Mouse (Mus musculus): Measurements from ENCODE around the gene Skil.

Skil gene

GRCm38 (mm10) chr3:31094531-31095178 lies at the start of gene Skil:
TSS of gene Skil (plus strand) at chr3:31095058.
- in situ Hi-C loops (cut with MboI, MseI), result loop anchor here (5.0 kb wide), 1 partner anchor 127 kb away; the partner anchor contains the start of gene Phc3

GRCm38 (mm10) chr3:31047263-31047662 lies 47.6 kb upstream of the Skil start:
- in situ Hi-C loops (cut with MboI, MseI), result loop anchor here (5.0 to 10.0 kb wide), 2 partner anchors 90 to 558 kb away; no protein-coding TSS in a partner anchor

- in situ Hi-C loops (cut with MboI, MseI), result loop anchor here (5.0 to 10.0 kb wide), 2 partner anchors 88 to 556 kb away; no protein-coding TSS in a partner anchor
These were observed 45.8 kb upstream of the Skil start for GRCm38 (mm10) chr3:31049087-31049486.

GRCm38 (mm10) chr3:31050375-31050774 lies 44.5 kb upstream of the Skil start:
- in situ Hi-C loops (cut with MboI, MseI), result no loop called here

- in situ Hi-C loops (cut with MboI, MseI), result no loop called here
These were observed 43.1 kb upstream of the Skil start for GRCm38 (mm10) chr3:31051730-31052129.

- in situ Hi-C loops (cut with MboI, MseI), result no loop called here
These were observed 41.7 kb upstream of the Skil start for GRCm38 (mm10) chr3:31053191-31053590.

GRCm38 (mm10) chr3:31054888-31055287 lies 40.0 kb upstream of the Skil start:
- in situ Hi-C loops (cut with MboI, MseI), result loop anchor here (5.0 kb wide), 2 partner anchors 47 to 88 kb away; partner anchors contain the start of gene Phc3

GRCm38 (mm10) chr3:31056047-31056650 lies 38.7 kb upstream of the Skil start:
- in situ Hi-C loops (cut with MboI, MseI), result loop anchor here (5.0 kb wide), 2 partner anchors 46 to 89 kb away; partner anchors contain the start of gene Phc3

- in situ Hi-C loops (cut with MboI, MseI), result loop anchor here (5.0 kb wide), 2 partner anchors 45 to 90 kb away; partner anchors contain the start of gene Phc3
These were observed 37.9 kb upstream of the Skil start for GRCm38 (mm10) chr3:31056651-31057627.

- in situ Hi-C loops (cut with MboI, MseI), result no loop called here
These were observed 34.1 kb upstream of the Skil start for GRCm38 (mm10) chr3:31060745-31061102.

- in situ Hi-C loops (cut with MboI, MseI), result no loop called here
These were observed 33.6 kb upstream of the Skil start for GRCm38 (mm10) chr3:31061103-31061785.

- in situ Hi-C loops (cut with MboI, MseI), result no loop called here
These were observed 33.1 kb upstream of the Skil start for GRCm38 (mm10) chr3:31061786-31062120.

GRCm38 (mm10) chr3:31062325-31062724 lies 32.5 kb upstream of the Skil start:
- in situ Hi-C loops (cut with MboI, MseI), result no loop called here

- in situ Hi-C loops (cut with MboI, MseI), result no loop called here
These were observed 26.4 kb upstream of the Skil start for GRCm38 (mm10) chr3:31068482-31068881.

- in situ Hi-C loops (cut with MboI, MseI), result no loop called here
These were observed 23.1 kb upstream of the Skil start for GRCm38 (mm10) chr3:31071804-31072203.

GRCm38 (mm10) chr3:31075808-31076207 lies 19.1 kb upstream of the Skil start:
- in situ Hi-C loops (cut with MboI, MseI), result no loop called here

- in situ Hi-C loops (cut with MboI, MseI), result no loop called here
These were observed 17.7 kb upstream of the Skil start for GRCm38 (mm10) chr3:31077068-31077703.

- in situ Hi-C loops (cut with MboI, MseI), result no loop called here
These were observed 15.4 kb upstream of the Skil start for GRCm38 (mm10) chr3:31079450-31079849.

- in situ Hi-C loops (cut with MboI, MseI), result no loop called here
These were observed 13.9 kb upstream of the Skil start for GRCm38 (mm10) chr3:31080791-31081502.

- in situ Hi-C loops (cut with MboI, MseI), result no loop called here
These were observed 11.9 kb upstream of the Skil start for GRCm38 (mm10) chr3:31082838-31083506.

All from regulatory T cell (primary cell).